Mouse (Mus musculus) yolk sac, embryonic 10.5 days (tissue): ENCODE measurements around the gene Arglu1.

Source experiments
- DNase-seq: peaks from one replicate; pipeline ENCODE4 v3.0.0-alpha.2; 2017; ENCODE audit warnings: low spot score

The Arglu1 gene

GRCm38 (mm10) chr8:8658426-8659224 lies 31.7 kb downstream of the Arglu1 start:
- peak; percentile 71 for DNase-seq

GRCm38 (mm10) chr8:8657692-8658355 lies 32.5 kb downstream of the Arglu1 start:
- no peak for DNase-seq

- DNase-seq = no peak
These were observed 33.5 kb downstream of the Arglu1 start for GRCm38 (mm10) chr8:8656578-8657441.

GRCm38 (mm10) chr8:8655346-8656340 lies 34.7 kb downstream of the Arglu1 start:
- DNase-seq = no peak

- DNase-seq = no peak
These were observed 36.3 kb downstream of the Arglu1 start for GRCm38 (mm10) chr8:8653906-8654489.

GRCm38 (mm10) chr8:8653343-8653742 lies 37.0 kb downstream of the Arglu1 start:
- DNase-seq = no peak

GRCm38 (mm10) chr8:8652388-8652787 lies 37.9 kb downstream of the Arglu1 start:
- DNase-seq = no peak

GRCm38 (mm10) chr8:8649944-8650343 lies 40.4 kb downstream of the Arglu1 start:
- DNase-seq = no peak

- no peak for DNase-seq
These were observed 40.8 kb downstream of the Arglu1 start for GRCm38 (mm10) chr8:8649536-8649935.

GRCm38 (mm10) chr8:8648686-8649085 lies 41.6 kb downstream of the Arglu1 start:
- no peak for DNase-seq

GRCm38 (mm10) chr8:8647824-8648223 lies 42.5 kb downstream of the Arglu1 start:
- no peak for DNase-seq

GRCm38 (mm10) chr8:8647319-8647718 lies 43.0 kb downstream of the Arglu1 start:
- no peak for DNase-seq

- no peak for DNase-seq
These were observed 46.0 kb downstream of the Arglu1 start for GRCm38 (mm10) chr8:8644160-8644915.

- DNase-seq = no peak
These were observed 50.1 kb downstream of the Arglu1 start for GRCm38 (mm10) chr8:8640264-8640588.

- no peak for DNase-seq
These were observed 50.6 kb downstream of the Arglu1 start for GRCm38 (mm10) chr8:8639569-8640263.

GRCm38 (mm10) chr8:8631394-8631793 lies 58.9 kb downstream of the Arglu1 start:
- DNase-seq = no peak

- no peak for DNase-seq
These were observed 66.3 kb downstream of the Arglu1 start for GRCm38 (mm10) chr8:8624017-8624416.

- DNase-seq = no peak
These were observed 66.8 kb downstream of the Arglu1 start for GRCm38 (mm10) chr8:8623486-8623885.

- DNase-seq = no peak
These were observed 67.8 kb downstream of the Arglu1 start for GRCm38 (mm10) chr8:8622476-8622875.

GRCm38 (mm10) chr8:8622031-8622430 lies 68.3 kb downstream of the Arglu1 start:
- DNase-seq = no peak
